Mouse (Mus musculus) kidney, adult 2 months (tissue): ENCODE results near the gene Esam.

Experiments
- CTCF ChIP-seq: fragments of 200-500 bp; conservative IDR thresholded peaks from 2 replicates; pipeline ENCODE4 v1.5.1; 2011; ENCODE audit warnings: low read depth, mild to moderate bottlenecking, control low read depth, low read length, moderate library complexity, mixed read lengths; ENCODE audit not compliant: insufficient read depth, insufficient read length
- POLR2A ChIP-seq: fragments of 200-500 bp; IDR thresholded peaks from one replicate; pipeline ENCODE4 v1.6.1; 2011; ENCODE audit warnings: low read depth, low read length, control low read depth

DNA sequence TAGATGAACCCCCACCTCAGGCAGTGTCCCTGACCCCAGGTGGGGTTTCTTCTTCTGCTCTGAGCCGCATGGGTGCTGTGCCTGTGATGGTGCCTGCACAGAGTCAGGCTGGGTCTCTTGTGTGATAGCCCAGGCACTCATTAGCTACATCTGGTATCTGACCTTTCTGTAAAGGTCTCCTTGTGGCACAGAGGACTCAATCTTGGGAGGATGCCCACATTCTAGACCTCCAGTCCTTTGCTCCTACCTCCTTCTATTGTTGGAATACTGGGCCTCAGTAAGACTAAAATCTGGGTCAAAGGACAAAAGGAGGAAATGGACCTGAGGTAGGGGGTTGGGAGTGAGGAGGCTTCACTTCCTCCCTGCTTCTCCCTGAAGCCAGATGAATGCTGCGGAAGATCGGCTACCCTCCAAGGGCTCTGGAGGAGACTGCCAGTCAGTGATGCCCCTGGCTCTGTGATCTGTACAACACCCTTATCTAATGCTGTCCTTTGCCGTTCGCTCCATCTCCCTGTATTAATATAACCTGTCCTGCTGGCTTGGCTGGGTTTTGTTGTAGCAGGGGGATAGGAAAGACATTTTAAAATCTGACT, 9.9 kb downstream of the Esam start:
- TF ChIP-seq CTCF (no peak), POLR2A (no peak)
